Mouse (Mus musculus) ovary, postnatal 14 days (tissue): Measurements from ENCODE around the gene Hist1h4b.
A peak's percentile ranks its signal among the peaks of the same experiment; 100 is the strongest.
"Not testable (repeated sequence)": the region's sequence is repeated elsewhere in the genome, so short reads cannot be mapped to it uniquely, and the experiment has no call there.

Experiments
- DNase-seq: peaks from one replicate; pipeline ENCODE4 v3.0.0; 2022; ENCODE audit warnings: low spot score

Hist1h4b gene

DNA sequence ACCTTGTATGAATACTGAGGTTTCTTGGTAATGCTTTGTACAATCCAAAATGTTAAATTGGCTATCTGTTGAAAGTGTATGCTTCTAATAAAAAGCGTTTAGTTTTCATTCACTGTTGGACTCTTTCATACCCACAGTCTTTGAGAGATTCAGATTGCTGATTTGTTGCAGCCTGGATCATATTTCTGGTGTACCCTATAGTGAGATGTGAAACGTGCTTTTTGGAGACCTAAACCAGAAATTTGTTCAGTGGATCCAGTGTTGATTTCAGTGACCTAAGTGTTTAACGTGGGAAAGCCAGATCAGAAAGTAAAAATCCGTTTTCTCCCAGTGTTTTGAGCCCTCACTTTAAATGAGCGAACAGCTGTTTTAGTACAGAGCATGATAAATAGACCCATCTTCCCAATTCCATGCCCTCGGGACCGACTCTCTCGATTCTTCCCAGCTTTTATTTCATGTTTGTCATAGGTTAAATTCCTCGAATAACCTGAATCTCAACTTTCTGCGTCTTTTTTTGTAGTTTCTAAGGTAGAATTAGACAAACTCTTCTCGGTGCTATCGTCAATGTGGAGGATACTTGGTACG, 16.5 kb upstream of the Hist1h4b start:
- no peak for DNase-seq

DNA sequence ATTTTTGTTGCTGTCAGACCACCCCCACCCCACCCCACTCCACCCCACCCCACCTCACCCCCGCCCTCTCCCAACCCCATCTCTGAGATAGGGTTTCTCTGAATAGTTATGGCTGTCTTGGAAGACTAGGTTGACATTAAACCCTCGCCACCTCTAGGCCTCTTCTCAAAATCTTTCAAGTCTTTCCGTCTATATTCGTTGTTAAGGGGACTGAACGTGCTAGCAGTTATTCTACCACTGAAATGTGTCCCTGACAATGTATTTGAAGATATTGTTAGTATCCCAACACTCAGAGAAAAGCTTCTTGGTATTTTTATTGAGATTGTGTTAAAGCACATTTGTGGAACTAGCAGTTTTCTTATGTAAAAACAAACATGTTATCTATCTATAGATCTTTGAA, 15.9 kb upstream of the Hist1h4b start:
- DNase-seq: no peak

- no peak for DNase-seq
These were observed 14.8 kb upstream of the Hist1h4b start for GRCm38 (mm10) chr13:23742007-23742406.

- no peak for DNase-seq
These were observed 13.6 kb upstream of the Hist1h4b start for GRCm38 (mm10) chr13:23743215-23743614.

- DNase-seq: no peak
These were observed 12.8 kb upstream of the Hist1h4b start for GRCm38 (mm10) chr13:23743963-23744362.

DNA sequence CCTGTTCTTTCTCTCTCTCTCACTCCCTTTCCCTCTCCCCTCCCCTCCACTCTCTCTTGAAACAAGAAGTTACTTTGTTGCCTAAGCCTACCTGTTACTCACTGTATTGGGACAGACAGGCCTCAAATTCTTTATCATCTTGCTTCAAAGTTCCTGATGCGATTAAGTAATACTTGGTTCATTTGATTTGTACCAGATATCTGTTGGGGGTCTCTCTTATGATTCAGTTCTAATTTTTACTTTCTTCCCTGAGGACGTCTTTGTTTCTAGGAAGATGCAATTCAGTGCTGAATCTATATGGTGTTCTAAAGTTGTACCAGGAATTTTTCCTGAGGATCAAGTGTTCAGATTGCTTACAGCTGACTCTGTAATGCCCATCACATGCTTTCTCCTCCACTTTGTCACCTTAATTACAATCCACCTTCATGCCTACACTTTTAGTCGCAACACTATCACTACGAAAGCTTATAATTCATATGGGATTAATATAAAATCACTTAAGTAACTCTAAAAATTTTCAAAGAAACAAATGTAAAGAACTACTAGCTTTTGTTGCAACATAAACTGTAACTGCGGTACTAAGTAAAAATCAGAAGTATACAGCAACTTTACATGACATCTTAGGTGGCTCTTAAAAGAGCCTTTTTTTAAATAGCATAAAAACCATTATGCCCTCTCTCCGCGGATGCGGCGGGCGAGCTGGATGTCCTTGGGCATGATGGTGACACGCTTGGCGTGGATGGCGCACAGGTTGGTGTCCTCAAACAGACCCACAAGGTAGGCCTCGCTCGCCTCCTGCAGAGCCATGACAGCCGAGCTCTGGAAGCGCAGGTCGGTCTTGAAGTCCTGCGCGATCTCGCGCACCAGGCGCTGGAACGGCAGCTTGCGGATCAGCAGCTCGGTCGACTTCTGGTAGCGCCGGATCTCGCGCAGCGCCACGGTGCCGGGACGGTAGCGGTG, 12.1 kb upstream of the Hist1h4b start:
- no peak for DNase-seq

GRCm38 (mm10) chr13:23745381-23746161, 11.2 kb upstream of the Hist1h4b start, which contains the start of gene Hist1h3c:
Hist1h3c (minus strand) TSS chr13:23745602.
- DNase-seq: peak; percentile 70

DNA sequence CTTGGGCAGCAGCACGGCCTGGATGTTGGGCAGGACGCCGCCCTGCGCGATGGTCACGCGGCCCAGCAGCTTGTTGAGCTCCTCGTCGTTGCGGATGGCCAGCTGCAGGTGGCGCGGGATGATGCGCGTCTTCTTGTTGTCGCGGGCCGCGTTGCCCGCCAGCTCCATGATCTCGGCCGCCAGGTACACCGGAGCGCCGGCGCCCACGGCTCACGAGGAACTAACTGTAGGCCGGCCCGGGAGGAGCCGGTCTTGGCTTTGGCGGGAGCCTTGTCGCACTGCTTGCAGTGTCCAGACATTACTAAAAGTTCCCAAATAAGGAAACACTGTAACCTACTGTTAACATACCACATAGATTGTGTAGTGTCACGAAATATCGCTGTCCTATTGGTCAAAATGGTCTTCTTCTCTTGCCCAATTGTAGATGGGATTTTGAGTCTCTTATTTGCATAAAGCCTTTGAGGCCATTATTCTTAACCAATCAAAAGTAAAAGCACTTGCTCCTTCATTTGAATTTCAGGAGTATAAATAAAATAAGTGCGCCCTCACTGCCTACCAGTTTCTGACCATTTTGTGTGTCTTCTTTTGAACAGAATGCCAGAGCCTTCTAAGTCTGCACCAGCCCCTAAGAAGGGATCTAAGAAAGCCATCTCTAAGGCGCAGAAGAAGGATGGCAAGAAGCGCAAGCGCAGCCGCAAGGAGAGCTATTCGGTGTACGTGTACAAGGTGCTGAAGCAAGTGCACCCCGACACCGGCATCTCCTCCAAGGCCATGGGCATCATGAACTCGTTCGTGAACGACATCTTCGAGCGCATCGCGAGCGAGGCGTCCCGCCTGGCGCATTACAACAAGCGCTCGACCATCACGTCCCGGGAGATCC, 10.4 kb upstream of the Hist1h4b start, which contains the start of gene Hist1h2bb:
TSS of gene Hist1h2bb (plus strand) at position 534 of the 880 bp plus-strand sequence.
- DNase-seq: peak; percentile 58

- no peak for DNase-seq
These were observed 9.5 kb upstream of the Hist1h4b start for GRCm38 (mm10) chr13:23747081-23747891.

- no peak for DNase-seq
These were observed 8.9 kb upstream of the Hist1h4b start for GRCm38 (mm10) chr13:23747892-23748288.

DNA sequence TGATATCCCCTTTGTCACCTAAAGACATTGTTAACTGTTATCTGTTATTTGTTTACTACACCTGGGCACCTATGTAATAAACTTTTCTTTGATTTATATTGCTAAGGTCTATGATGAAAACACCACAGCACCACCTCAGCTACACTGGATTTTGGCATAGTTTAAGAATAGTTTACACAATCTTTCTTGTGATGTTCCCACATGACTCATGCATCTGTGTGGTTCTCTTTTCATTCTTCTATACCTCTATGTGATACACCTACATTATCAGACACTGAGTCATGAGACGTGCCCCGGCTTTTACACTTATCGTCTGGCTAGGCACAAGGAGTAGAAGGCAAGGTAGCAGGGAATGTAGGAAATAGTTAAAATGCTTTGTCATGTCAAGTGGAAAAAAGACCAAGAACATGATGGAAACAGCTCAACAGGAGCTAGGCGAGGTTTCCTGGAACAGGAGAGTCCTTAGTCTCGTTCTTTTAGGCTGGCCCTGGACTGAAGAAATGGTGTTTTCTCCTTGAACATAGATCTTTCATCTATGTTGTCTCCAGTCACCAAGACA, 7.2 kb upstream of the Hist1h4b start:
- DNase-seq: no peak

- not testable (repeated sequence) for DNase-seq
These were observed 5.9 kb upstream of the Hist1h4b start, which contains the start of gene Hist1h2ab for GRCm38 (mm10) chr13:23750839-23751477. Hist1h2ab (plus strand) TSS chr13:23751126.

DNA sequence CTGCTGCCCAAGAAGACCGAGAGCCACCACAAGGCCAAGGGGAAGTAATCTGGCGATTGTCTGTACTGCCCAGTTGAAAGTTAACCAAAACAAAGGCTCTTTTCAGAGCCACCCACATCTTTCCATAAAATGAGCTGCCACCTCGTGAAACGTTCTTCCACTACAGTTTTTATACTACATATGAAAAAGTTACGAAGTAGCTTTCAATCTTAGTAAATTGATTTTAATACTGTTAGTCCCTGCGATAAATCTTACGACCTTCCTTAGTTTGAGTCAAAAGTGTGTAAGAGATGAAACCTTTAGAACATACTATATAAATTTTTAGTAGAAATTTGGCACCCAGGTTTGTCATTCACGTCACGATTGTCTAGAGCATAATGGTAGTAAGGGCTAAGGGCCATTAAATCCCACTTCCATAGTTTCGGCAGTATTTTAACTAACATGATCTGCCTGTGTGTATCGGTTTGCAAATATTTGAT, 5.3 kb upstream of the Hist1h4b start:
- no peak for DNase-seq

GRCm38 (mm10) chr13:23752067-23752741, 4.6 kb upstream of the Hist1h4b start, which contains the start of gene Hist1h3b:
Hist1h3b (plus strand) TSS chr13:23752267.
- peak; percentile 79 for DNase-seq

- no peak for DNase-seq
These were observed 4.1 kb upstream of the Hist1h4b start for GRCm38 (mm10) chr13:23752742-23753172.

DNA sequence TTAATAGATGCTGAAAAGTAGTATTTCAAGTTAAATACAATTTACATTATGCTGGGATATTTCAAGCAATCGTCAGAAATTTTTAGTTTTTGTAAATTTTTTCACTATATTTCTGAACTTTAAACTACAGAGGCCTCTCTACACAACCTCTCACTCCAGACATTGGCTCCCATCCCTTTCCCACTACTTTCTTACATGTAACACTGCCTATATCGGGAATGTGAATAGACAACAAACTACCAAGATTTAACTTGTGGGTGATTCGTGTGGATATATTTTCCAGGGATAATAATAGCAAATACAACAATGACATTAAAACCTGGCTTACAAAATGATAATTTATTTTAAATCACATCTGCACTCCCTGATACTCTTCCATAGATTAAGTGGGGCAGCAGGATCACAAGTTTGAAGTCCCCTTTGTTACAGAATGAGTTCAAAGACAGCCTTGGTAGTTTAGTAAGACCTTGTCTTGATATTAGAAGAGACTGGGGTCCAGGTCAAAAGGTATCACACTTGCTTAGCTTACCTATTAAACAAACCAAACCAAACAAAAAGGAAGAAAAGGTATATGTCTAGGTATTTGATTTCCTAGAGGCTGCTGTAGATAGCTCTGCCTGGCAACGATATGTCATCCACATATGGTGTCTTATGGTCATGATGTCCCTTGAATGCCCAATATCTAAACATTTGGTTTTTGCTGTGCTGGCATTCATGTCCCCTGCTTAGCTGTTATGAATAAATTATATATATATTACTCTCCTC, 3.3 kb upstream of the Hist1h4b start:
- no peak for DNase-seq

DNA sequence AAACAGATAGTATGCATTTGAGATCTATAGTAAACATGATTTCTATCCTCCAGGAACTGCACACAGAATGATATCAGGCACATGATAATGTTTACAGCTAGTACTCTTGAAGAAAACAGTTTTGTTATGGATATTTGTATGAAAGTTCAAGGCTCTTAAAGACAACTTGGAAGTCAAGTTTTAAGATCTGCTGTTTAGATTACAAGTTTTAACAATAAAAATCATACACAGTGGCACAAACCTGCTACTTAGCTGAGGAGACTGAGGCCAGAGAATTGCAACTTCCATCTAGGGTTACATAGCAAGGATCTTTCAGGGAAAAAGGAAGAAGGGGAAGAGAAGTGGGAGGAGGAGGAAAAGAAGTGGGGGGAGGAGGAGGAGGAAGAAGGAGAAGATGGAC, 1.8 kb upstream of the Hist1h4b start:
- no peak for DNase-seq

DNA sequence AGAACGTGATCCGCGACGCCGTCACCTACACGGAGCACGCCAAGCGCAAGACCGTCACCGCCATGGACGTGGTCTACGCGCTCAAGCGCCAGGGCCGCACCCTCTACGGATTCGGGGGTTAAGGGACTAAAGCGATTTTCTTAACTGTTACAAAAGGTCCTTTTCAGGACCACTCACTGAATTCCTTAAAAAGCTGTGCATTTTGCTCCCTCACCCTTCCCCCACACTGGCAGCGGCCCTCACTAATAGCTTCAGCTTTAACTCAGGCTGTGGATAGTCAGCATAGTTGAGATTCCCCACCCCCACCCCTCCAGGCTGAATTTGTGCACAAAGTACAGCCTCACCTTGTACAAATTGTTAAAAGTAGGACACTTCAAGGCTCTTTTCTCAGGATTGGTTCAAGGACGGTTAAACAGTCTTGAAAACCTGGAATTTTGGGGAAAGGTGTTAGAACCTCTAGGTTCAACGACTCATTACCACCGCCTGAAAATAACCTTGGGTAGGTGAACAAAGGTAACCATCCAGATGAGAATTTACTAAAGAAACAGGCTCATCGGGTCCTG, 479 bp downstream of the Hist1h4b start:
- DNase-seq: no peak
